Mouse (Mus musculus) liver, postnatal 0 days (tissue): ENCODE data around the gene Cmtm4. TPM values are rescaled to one million over a fixed set of nuclear protein-coding genes. Genes with fewer than 3 reads are reported as not detected.

Experiments
- ATAC-seq: fragments of 200-750 bp; cut with Nextera tagmentation; 2 replicates; pipeline ENCODE4 v1.8.0; 2017; ENCODE audit warnings: mild to moderate bottlenecking, moderate library complexity
- DNase-seq: peaks from one replicate; pipeline ENCODE4 v3.0.0-alpha.2; 2016
- H3K27ac ChIP-seq: fragments of 300-500 bp; sonication (generic); 2 replicates; pipeline ENCODE4 v1.5.1; 2014; ENCODE audit warnings: antibody characterized with exemption, moderate library complexity, mild to moderate bottlenecking, low read depth
- H3K27me3 ChIP-seq: fragments of 300-500 bp; sonication (generic); 2 replicates; pipeline ENCODE4 v1.6.1; 2014; ENCODE audit warnings: low read length, control low read depth, mixed read lengths; ENCODE audit not compliant: insufficient read depth
- H3K36me3 ChIP-seq: fragments of 300-500 bp; sonication (generic); replicated peaks from 2 replicates; pipeline ENCODE4 v1.6.1; 2014; ENCODE audit warnings: mild to moderate bottlenecking, control low read depth, low read length, moderate library complexity, mixed read lengths; ENCODE audit not compliant: insufficient read depth
- H3K4me1 ChIP-seq: fragments of 300-500 bp; sonication (generic); 2 replicates; pipeline ENCODE4 v1.6.1; 2014; ENCODE audit warnings: antibody characterized with exemption, mild to moderate bottlenecking, control low read depth; ENCODE audit not compliant: insufficient read depth
- H3K4me2 ChIP-seq: fragments of 300-500 bp; sonication (generic); 2 replicates; pipeline ENCODE4 v1.6.1; 2014; ENCODE audit warnings: low read depth, mild to moderate bottlenecking, low read length, moderate library complexity, mixed read lengths
- H3K4me3 ChIP-seq: fragments of 300-500 bp; sonication (generic); 2 replicates; pipeline ENCODE4 v1.5.1; 2014; ENCODE audit warnings: low read depth, low read length
- H3K9ac ChIP-seq: fragments of 300-500 bp; sonication (generic); replicated peaks from 2 replicates; pipeline ENCODE4 v1.6.1; 2014; ENCODE audit warnings: mild to moderate bottlenecking, moderate library complexity
- H3K9me3 ChIP-seq: fragments of 300-500 bp; sonication (generic); 2 replicates; pipeline ENCODE4 v1.6.1; 2016; ENCODE audit warnings: mild to moderate bottlenecking, control low read depth, low read length, mixed read lengths
- CTCF ChIP-seq: sonication (generic); IDR thresholded peaks from 2 replicates; pipeline ENCODE4 v1.5.1; 2016; ENCODE audit warnings: antibody characterized with exemption, low read depth
- EP300 ChIP-seq: IDR thresholded peaks from 2 replicates; pipeline ENCODE4 v1.6.1; 2016; ENCODE audit warnings: antibody characterized with exemption, low read depth, mild to moderate bottlenecking
- WGBS: fragments of 180-500 bp; shearing (Covaris S2); extraction: QIAGEN DNeasy Blood & Tissue Kit; methylation state at CpG from one replicate; pipeline ENCODE4 v1.1.7; 2014; ENCODE audit not compliant: insufficient replicate concordance; 5-methylcytosine and 5-hydroxymethylcytosine counted together
- polyA plus RNA-seq: library from polyadenylated mRNA; unstranded; fragments of >200 nt; fragmentation: Nextera tagmentation; extraction: Ambion mirVana; gene quantifications from 2 replicates; pipeline ENCODE4 v1.2.1, GENCODE M21; 2015

Gene Cmtm4
- polyA plus RNA-seq, 1 experiment from 2014 or later = 0.94 TPM

- Histone ChIP-seq H3K9ac (no peak overlapping the region), H3K4me2 (no peak overlapping the region), H3K4me1 (no peaks in the 10 kb centered on the region), H3K9me3 (no peaks in the 10 kb centered on the region), H3K27ac (no peak overlapping the region), H3K27me3 (no peaks in the 10 kb centered on the region), H3K36me3 (no peaks in the 10 kb centered on the region), H3K4me3 (no peak overlapping the region)
- no peak for TF ChIP-seq EP300
- no peak for TF ChIP-seq CTCF
- ATAC-seq = no peak
- DNase-seq = no peak
- 76% methylated on average over 6 of the region's 6 CpGs for WGBS
Observed at GRCm38 (mm10) chr8:104406340-104407128, 10.9 kb upstream of the Cmtm4 start.

- H3K27ac ChIP-seq = no peak overlapping the region
- no peaks in the 10 kb centered on the region for H3K9me3 ChIP-seq
- no peaks in the 10 kb centered on the region for H3K36me3 ChIP-seq
- no peaks in the 10 kb centered on the region for H3K4me1 ChIP-seq
- H3K9ac ChIP-seq = no peak overlapping the region
- H3K4me3 ChIP-seq = no peak overlapping the region
- DNase-seq = no peak
- TF ChIP-seq CTCF (no peak), EP300 (no peak)
- WGBS = 63% methylated on average over 15 of the region's 15 CpGs
- H3K4me2 ChIP-seq = no peak overlapping the region
- H3K27me3 ChIP-seq = no peaks in the 10 kb centered on the region
- ATAC-seq = no peak
Observed at GRCm38 (mm10) chr8:104405430-104406187, 10.0 kb upstream of the Cmtm4 start.

- Histone ChIP-seq H3K4me3 (no peak overlapping the region), H3K27ac (no peak overlapping the region), H3K4me1 (no peaks in the 10 kb centered on the region), H3K4me2 (no peak overlapping the region), H3K36me3 (no peaks in the 10 kb centered on the region), H3K9ac (no peak overlapping the region), H3K27me3 (no peaks in the 10 kb centered on the region), H3K9me3 (no peaks in the 10 kb centered on the region)
- no peak for DNase-seq
- TF ChIP-seq CTCF (peak; percentile 62), EP300 (no peak)
- WGBS = 67% methylated on average over 3 of the region's 3 CpGs
- ATAC-seq = no peak
Observed at GRCm38 (mm10) chr8:104403596-104403995, 8.0 kb upstream of the Cmtm4 start.

- Histone ChIP-seq H3K27ac (peak overlapping the region; percentile 71), H3K9me3 (no peaks in the 10 kb centered on the region), H3K4me3 (peak overlapping the region; percentile 67), H3K36me3 (no peaks in the 10 kb centered on the region), H3K4me2 (peak overlapping the region; percentile 96), H3K9ac (peak overlapping the region; percentile 77), H3K27me3 (peaks cover 6% of the 10 kb centered on the region), H3K4me1 (peaks cover 11% of the 10 kb centered on the region)
- TF ChIP-seq CTCF (no peak), EP300 (no peak)
- ATAC-seq = peak; percentile 80
- under 1% methylated on average over 62 of the region's 82 CpGs for WGBS
- DNase-seq = peak; percentile 44
Observed at GRCm38 (mm10) chr8:104394801-104395702, 555 bp downstream of the Cmtm4 start.

- Histone ChIP-seq H3K36me3 (no peaks in the 10 kb centered on the region), H3K9me3 (no peaks in the 10 kb centered on the region), H3K4me1 (peaks cover 11% of the 10 kb centered on the region), H3K4me2 (no peak overlapping the region), H3K27me3 (peaks cover 6% of the 10 kb centered on the region), H3K27ac (no peak overlapping the region), H3K4me3 (no peak overlapping the region), H3K9ac (no peak overlapping the region)
- no peak for ATAC-seq
- no peak for TF ChIP-seq CTCF
- TF ChIP-seq EP300 = no peak
- no peak for DNase-seq
- 84% methylated on average over 6 of the region's 6 CpGs for WGBS
Observed at GRCm38 (mm10) chr8:104393767-104394166, 1.8 kb downstream of the Cmtm4 start.
